In genomic region chr5:113208048-113208447, GRCm38 (mm10) we compare ENCODE assay signal across 8 mouse cellular contexts. TPM values are rescaled to one million over a fixed set of nuclear protein-coding genes. Genes with fewer than 3 reads are reported as not detected.
DNase-seq lines count a peak whose midpoint lies in the region; ATAC-seq and TF ChIP-seq lines count a peak whose summit lies in the region.

No protein-coding gene starts in this region.

- no peak for ATAC-seq in midbrain, embryonic 13.5 days
- no peak for ATAC-seq in midbrain, embryonic 15.5 days (replicated peaks)
- no peak for ATAC-seq in kidney, postnatal 0 days (replicated peaks; ENCODE audit: low FRiP score, low read depth)
- ATAC-seq in activated CD4-positive, CD25-positive, alpha-beta regulatory T cell, adult 4 months = no peak

- H3K27ac ChIP-seq in midbrain, embryonic 13.5 days = peak overlapping the region; percentile 74
- no peak overlapping the region for H3K27ac ChIP-seq in midbrain, embryonic 15.5 days
- peak overlapping the region; percentile 76; the same call in 1 of the 2 replicates for H3K27ac ChIP-seq in heart, embryonic 10.5 days
- H3K27ac ChIP-seq in kidney, postnatal 0 days = peak overlapping the region; percentile 85
- H3K27ac ChIP-seq in testis, adult 2 months (ENCODE audit: control insufficient read depth, insufficient read depth, low read depth, low read length) = peak overlapping the region; percentile 68

- no peaks in the 10 kb centered on the region for H3K9me3 ChIP-seq in midbrain, embryonic 13.5 days
- no peaks in the 10 kb centered on the region for H3K9me3 ChIP-seq in midbrain, embryonic 15.5 days
- H3K9me3 ChIP-seq in heart, embryonic 10.5 days = no peaks in the 10 kb centered on the region
- no peaks in the 10 kb centered on the region for H3K9me3 ChIP-seq in kidney, postnatal 0 days (replicated peaks; ENCODE audit: low read length)

- WGBS in midbrain, embryonic 13.5 days = 81% methylated on average over 4 of the region's 4 CpGs
- WGBS in midbrain, embryonic 15.5 days = 84% methylated on average over 4 of the region's 4 CpGs
- WGBS in heart, embryonic 10.5 days = 64% methylated on average over 4 of the region's 4 CpGs
- WGBS in kidney, postnatal 0 days = 47% methylated on average over 4 of the region's 4 CpGs

- H3K4me1 ChIP-seq in midbrain, embryonic 13.5 days (replicated peaks) = peaks cover 20% of the 10 kb centered on the region
- peaks cover 5% of the 10 kb centered on the region; the same call in 1 of the 2 replicates for H3K4me1 ChIP-seq in midbrain, embryonic 15.5 days
- H3K4me1 ChIP-seq in heart, embryonic 10.5 days = peaks cover 59% of the 10 kb centered on the region
- H3K4me1 ChIP-seq in kidney, postnatal 0 days (replicated peaks; ENCODE audit: insufficient read depth, low read length) = peaks cover 27% of the 10 kb centered on the region
- peaks cover 12% of the 10 kb centered on the region for H3K4me1 ChIP-seq in testis, adult 2 months (ENCODE audit: control insufficient read depth, insufficient read depth, low read length)

- no peak for DNase-seq in heart, embryonic 10.5 days (ENCODE audit: low spot score)
- no peak for DNase-seq in kidney, postnatal 0 days (ENCODE audit: low spot score)
- no peak for DNase-seq in B cell, adult 2 months
- DNase-seq in thymus, postnatal 0 days (ENCODE audit: low spot score) = no peak

- no peak for TF ChIP-seq POLR2A in testis, adult 2 months (IDR thresholded peaks at IDR 0.05; ENCODE audit: control insufficient read depth, low read depth, low read length)

- no peak overlapping the region for H3K9ac ChIP-seq in midbrain, embryonic 13.5 days (replicated peaks)
- H3K9ac ChIP-seq in midbrain, embryonic 15.5 days = no peak overlapping the region
- H3K9ac ChIP-seq in kidney, postnatal 0 days (ENCODE audit: low read depth, low read length) = no peak overlapping the region

- H3K4me2 ChIP-seq in midbrain, embryonic 13.5 days (replicated peaks) = no peak overlapping the region
- H3K4me2 ChIP-seq in midbrain, embryonic 15.5 days = no peak overlapping the region
- no peak overlapping the region for H3K4me2 ChIP-seq in kidney, postnatal 0 days (ENCODE audit: low read length)

- H3K36me3 ChIP-seq in midbrain, embryonic 13.5 days = no peaks in the 10 kb centered on the region
- no peaks in the 10 kb centered on the region for H3K36me3 ChIP-seq in midbrain, embryonic 15.5 days (replicated peaks)
- 0 out of 2 replicates have a peak, but pooled peaks cover 4% of the 10 kb centered on the region for H3K36me3 ChIP-seq in heart, embryonic 10.5 days
- H3K36me3 ChIP-seq in kidney, postnatal 0 days (ENCODE audit: insufficient read depth, low read length) = 0 out of 2 replicates have a peak, but pooled peaks cover 2% of the 10 kb centered on the region
- no peaks in the 10 kb centered on the region for H3K36me3 ChIP-seq in testis, adult 2 months (ENCODE audit: control insufficient read depth, insufficient read depth, low read length)

- TF ChIP-seq CTCF in kidney, postnatal 0 days (IDR thresholded peaks at IDR 0.05; ENCODE audit: low read depth) = no peak
- no peak for TF ChIP-seq CTCF in testis, adult 2 months (IDR thresholded peaks at IDR 0.05; ENCODE audit: control insufficient read depth, insufficient read depth, insufficient replicate concordance, low read depth, low read length)

- no peaks in the 10 kb centered on the region for H3K27me3 ChIP-seq in midbrain, embryonic 13.5 days
- no peaks in the 10 kb centered on the region for H3K27me3 ChIP-seq in midbrain, embryonic 15.5 days (replicated peaks)
- no peaks in the 10 kb centered on the region for H3K27me3 ChIP-seq in heart, embryonic 10.5 days (ENCODE audit: insufficient read depth, poor library complexity, severe bottlenecking)
- no peaks in the 10 kb centered on the region for H3K27me3 ChIP-seq in kidney, postnatal 0 days (ENCODE audit: insufficient read depth, low read length)
- no peaks in the 10 kb centered on the region for H3K27me3 ChIP-seq in testis, adult 2 months (ENCODE audit: control insufficient read depth, insufficient read depth, low read length)

- no peak overlapping the region for H3K4me3 ChIP-seq in midbrain, embryonic 13.5 days (replicated peaks)
- H3K4me3 ChIP-seq in midbrain, embryonic 15.5 days = no peak overlapping the region
- no peak overlapping the region for H3K4me3 ChIP-seq in heart, embryonic 10.5 days
- H3K4me3 ChIP-seq in kidney, postnatal 0 days (replicated peaks; ENCODE audit: low read depth, low read length) = no peak overlapping the region
- no peak overlapping the region for H3K4me3 ChIP-seq in testis, adult 2 months (ENCODE audit: control insufficient read depth, low read depth, low read length)

RNA-seq across cellular contexts. Expression of gene 2900026A02Rik, which starts 13.0 kb away (rescaled TPM):
- polyA plus RNA-seq in midbrain, embryonic 13.5 days (2015; fragmentation: Nextera tagmentation; extraction: Ambion mirVana) = 2.4 and 2.7 TPM in 2 replicates
- 3.9 TPM in 2 replicates for polyA plus RNA-seq in midbrain, embryonic 15.5 days (2015; fragmentation: Nextera tagmentation; extraction: Ambion mirVana)
- 10.2 and 14.7 TPM in 2 replicates for polyA plus RNA-seq in heart, embryonic 10.5 days (2016; fragmentation: Nextera tagmentation; extraction: Ambion mirVana)
- polyA plus RNA-seq in kidney, postnatal 0 days (2015; fragmentation: Nextera tagmentation; extraction: Ambion mirVana) = 4.8 and 5.0 TPM in 2 replicates
- polyA plus RNA-seq in testis, adult 2 months (2012; rRNA removed) = 2.1 and 2.2 TPM in 2 replicates
- polyA plus RNA-seq in thymus, postnatal 0 days (2015; fragmentation: Nextera tagmentation; extraction: Ambion mirVana) = 3.8 and 3.9 TPM in 2 replicates
- polyA plus RNA-seq in activated CD4-positive, CD25-positive, alpha-beta regulatory T cell, adult 4 months (2017; shearing (Covaris generic)) = under 1 TPM; 0.24 to 0.60 TPM

RNA-seq across cellular contexts. Expression of gene Tmem211, which starts 18.7 kb away (rescaled TPM):
- not detected in 2 replicates for polyA plus RNA-seq in midbrain, embryonic 13.5 days (2015; fragmentation: Nextera tagmentation; extraction: Ambion mirVana)
- 0.09 and 0.14 TPM in 2 replicates for polyA plus RNA-seq in midbrain, embryonic 15.5 days (2015; fragmentation: Nextera tagmentation; extraction: Ambion mirVana)
- polyA plus RNA-seq in heart, embryonic 10.5 days (2016; fragmentation: Nextera tagmentation; extraction: Ambion mirVana) = not detected in 2 replicates
- polyA plus RNA-seq in kidney, postnatal 0 days (2015; fragmentation: Nextera tagmentation; extraction: Ambion mirVana) = 0.12 and 0.22 TPM in 2 replicates
- polyA plus RNA-seq in testis, adult 2 months (2012; rRNA removed) = not detected in 2 replicates
- polyA plus RNA-seq in thymus, postnatal 0 days (2015; fragmentation: Nextera tagmentation; extraction: Ambion mirVana) = 0.09 TPM in 1 of 2 replicates, not detected in the other
- polyA plus RNA-seq in activated CD4-positive, CD25-positive, alpha-beta regulatory T cell, adult 4 months (2017; shearing (Covaris generic)) = not detected
